Mouse (Mus musculus) adrenal gland, adult 18-20 months (tissue): ENCODE results near the gene Olfr1495. TPM values are rescaled to one million over a fixed set of nuclear protein-coding genes. Genes with fewer than 3 reads are reported as not detected.
"Not testable (repeated sequence)": the region's sequence is repeated elsewhere in the genome, so short reads cannot be mapped to it uniquely, and the experiment has no call there.

ENCODE experiments used
- DNase-seq, 2 experiments: peaks; one replicate each; pipeline ENCODE4 v3.0.0; 2021 to 2022; ENCODE audit warnings: low spot score in 2 of 2
- long read RNA-seq, 2 experiments: library from polyadenylated mRNA; stranded (forward); transcript quantifications; one replicate each; pipeline ENCODE4 v2.0.0; 2021
- total RNA-seq, 2 experiments: library from RNA; stranded (reverse); gene quantifications; 1 replicate in 1 of 2; 2 replicates in 1 of 2; pipeline ENCODE4 v1.2.3; 2021

Olfr1495 gene
- not detected for total RNA-seq
- long read RNA-seq, experiment 1 = 0 reads
- long read RNA-seq, experiment 2 = 0 reads

DNA sequence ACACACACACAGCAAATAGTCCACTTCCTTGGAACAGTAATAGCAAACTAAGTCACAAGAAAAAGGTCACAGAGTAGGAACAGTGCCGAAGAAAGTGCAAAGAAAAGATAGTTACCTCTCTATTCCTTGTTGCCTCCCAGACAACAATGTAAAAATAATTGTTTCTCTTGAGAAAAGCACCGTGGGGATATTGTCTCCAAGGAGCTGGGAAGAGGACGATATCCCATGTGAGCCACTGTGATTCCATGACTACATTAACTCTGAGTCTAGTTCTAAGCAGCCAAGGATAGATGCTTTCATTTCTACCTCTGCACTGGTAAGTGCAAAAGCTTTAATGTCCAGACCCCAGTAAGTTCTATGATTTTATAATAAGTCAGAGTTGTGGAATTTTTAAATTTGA, at the start of gene Olfr1495:
Gene Olfr1495, plus strand, starts transcription at position 301 of the 400 bp plus-strand sequence.
- no peak for DNase-seq

- DNase-seq = no peak
Observed at GRCm38 (mm10) chr19:13722978-13723377, 41.4 kb upstream of the Olfr1495 start, which contains the start of gene Olfr1493-ps1. TSS of gene Olfr1493-ps1 (plus strand) at chr19:13723278.

DNA sequence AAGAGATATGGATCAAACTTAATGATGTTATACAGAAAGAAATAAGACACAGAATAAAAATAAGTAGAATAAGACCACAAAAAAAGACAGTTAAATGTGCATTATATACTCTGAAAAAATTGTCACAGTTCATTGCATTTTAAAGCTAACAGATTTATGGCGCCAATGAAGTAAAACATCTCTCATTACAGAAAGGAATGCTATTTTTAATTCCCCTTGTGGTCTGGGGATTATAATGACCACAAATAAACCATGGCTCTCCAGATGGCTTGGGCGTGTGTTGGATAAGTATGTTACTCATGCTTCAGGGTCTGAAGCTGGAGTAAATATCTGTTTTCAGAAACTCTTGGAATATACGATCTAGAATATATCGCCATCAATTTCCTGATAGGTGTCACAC, 25.0 kb upstream of the Olfr1495 start, which contains the start of gene Olfr1494:
Gene Olfr1494, plus strand, starts transcription at position 301 of the 400 bp plus-strand sequence.
- DNase-seq = no peak

GRCm38 (mm10) chr19:13749366-13749765, 15.0 kb upstream of the Olfr1495 start:
- DNase-seq = no peak

DNA sequence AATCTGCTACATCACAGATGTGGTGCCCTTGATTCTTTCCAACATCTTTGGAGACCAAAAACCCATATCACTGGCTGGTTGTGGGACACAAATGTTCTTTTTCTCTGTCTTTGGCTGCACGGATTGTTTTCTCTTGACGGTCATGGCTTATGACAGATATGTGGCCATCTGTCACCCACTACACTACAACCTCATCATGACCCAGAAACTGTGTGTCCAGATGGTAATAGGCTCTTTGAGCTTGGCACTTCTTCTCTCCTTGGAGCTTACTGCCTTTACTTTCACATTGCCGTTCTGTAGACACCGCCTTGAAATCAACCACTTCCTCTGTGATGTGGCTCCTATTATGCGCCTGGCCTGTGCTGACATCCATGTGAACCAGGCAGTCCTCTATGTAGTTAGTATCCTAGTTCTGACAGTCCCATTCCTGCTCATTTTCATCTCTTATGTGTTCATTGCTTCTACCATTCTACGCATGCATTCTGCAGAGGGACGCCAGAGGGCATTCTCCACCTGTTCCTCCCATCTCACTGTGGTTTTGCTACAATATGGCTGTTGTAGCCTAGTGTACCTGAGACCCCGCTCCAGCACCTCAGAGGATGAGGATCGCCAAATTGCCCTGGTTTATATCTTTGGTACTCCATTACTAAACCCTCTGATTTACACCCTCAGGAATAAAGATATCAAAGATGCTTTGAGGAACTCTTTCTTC, 4.3 kb downstream of the Olfr1495 start:
- no peak for DNase-seq

GRCm38 (mm10) chr19:13777578-13777977, 13.2 kb downstream of the Olfr1495 start, which contains the start of gene Olfr1496:
TSS of gene Olfr1496 (plus strand) at chr19:13777878.
- DNase-seq = no peak

DNA sequence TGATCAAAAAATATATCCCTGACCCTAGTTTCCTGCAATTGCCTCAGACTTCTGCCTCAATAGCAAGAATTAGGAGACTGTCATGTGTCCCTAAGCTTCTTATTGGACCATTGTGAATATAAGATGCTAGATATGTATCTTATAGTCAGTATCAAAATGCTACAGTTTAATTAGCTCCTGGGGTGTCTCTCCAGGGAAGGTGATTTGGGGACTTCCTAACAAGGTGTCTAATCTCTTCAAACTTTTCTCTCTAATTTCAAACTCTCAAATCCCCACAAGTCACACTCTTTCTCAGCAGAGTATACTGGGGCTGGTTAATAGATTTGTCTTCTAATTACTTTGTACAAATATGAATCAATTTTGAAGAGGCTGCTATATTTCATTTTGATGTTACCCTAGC, 33.7 kb downstream of the Olfr1495 start, which contains the start of gene Olfr1497:
Gene Olfr1497, minus strand, starts transcription at position 101 of the 400 bp plus-strand sequence.
- DNase-seq = no peak

DNA sequence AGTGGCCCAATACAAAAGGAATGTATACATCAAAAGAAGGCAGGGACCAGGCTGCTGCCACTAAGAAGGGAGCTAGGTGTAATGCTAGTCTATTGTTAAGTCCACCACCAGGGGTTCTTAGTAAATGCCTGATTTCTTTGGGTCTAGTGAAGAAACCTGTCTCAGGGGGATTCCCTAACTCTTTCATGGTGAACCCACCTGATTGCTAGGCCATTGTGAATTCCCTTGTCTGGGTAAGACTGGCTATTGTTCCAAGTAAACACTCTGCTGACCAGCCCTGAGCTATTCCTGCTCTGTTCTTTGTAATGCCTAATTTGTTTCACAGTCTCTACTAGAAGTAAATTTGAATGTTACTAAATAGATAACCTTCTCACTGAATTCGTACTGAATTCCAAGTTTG, 41.1 kb downstream of the Olfr1495 start:
- DNase-seq = not testable (repeated sequence)

DNA sequence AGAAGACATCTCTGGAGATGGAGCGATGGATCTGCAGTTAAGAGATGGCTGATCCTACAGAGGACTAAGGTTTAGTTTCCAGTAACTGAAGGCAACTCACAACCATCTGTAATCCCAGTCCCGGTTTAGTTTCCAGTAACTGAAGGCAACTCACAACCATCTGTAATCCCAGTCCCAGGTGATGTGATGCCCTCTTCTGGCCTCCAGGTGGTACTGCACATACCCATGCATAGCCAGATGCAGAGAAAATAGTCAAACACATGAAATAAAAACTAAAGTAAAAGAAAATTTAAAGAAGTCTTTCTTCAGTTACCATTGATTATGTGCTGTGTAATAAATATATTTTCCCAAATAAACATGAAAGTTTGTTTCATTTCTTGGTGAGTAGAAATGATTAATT, 48.4 kb downstream of the Olfr1495 start:
- DNase-seq = no peak

GRCm38 (mm10) chr19:13818827-13819226, 54.4 kb downstream of the Olfr1495 start:
- DNase-seq = no peak

- DNase-seq = no peak
Observed at GRCm38 (mm10) chr19:13819347-13819746, 54.9 kb downstream of the Olfr1495 start, which contains the start of gene Olfr1499. TSS of gene Olfr1499 (minus strand) at chr19:13819447.

Other genes starting within 250 kb of the Olfr1495 start
- gene Olfr1480, start 236.7 kb upstream of the Olfr1495 start, total RNA-seq = not detected
- gene Olfr1484, start 181.1 kb upstream of the Olfr1495 start, total RNA-seq = not detected
- gene Olfr1487, start 147.2 kb upstream of the Olfr1495 start, total RNA-seq = not detected
- gene Olfr1489, start 133.0 kb upstream of the Olfr1495 start, total RNA-seq = not detected
- not detected for gene Olfr1490, start 113.5 kb upstream of the Olfr1495 start, total RNA-seq
- gene Olfr1491, start 67.3 kb upstream of the Olfr1495 start, total RNA-seq = not detected
- not detected for gene Olfr1493-ps1, start 41.3 kb upstream of the Olfr1495 start, total RNA-seq
- gene Olfr1494, start 24.9 kb upstream of the Olfr1495 start, total RNA-seq = not detected
- gene Olfr1496, start 13.3 kb downstream of the Olfr1495 start, total RNA-seq = not detected
- gene Olfr1497, start 33.6 kb downstream of the Olfr1495 start, total RNA-seq = not detected
- not detected for gene Olfr1499, start 54.8 kb downstream of the Olfr1495 start, total RNA-seq
- gene Olfr1500, start 65.9 kb downstream of the Olfr1495 start, total RNA-seq = not detected
- not detected for gene Olfr1501, start 86.1 kb downstream of the Olfr1495 start, total RNA-seq
- gene Olfr1502, start 97.2 kb downstream of the Olfr1495 start, total RNA-seq = not detected
- gene Olfr1504, start 133.3 kb downstream of the Olfr1495 start, total RNA-seq = not detected
- gene Olfr1505, start 148.9 kb downstream of the Olfr1495 start, total RNA-seq = not detected